Mouse (Mus musculus): ENCODE measurements around the gene Rasa4. TPM values are rescaled to one million over a fixed set of nuclear protein-coding genes. Genes with fewer than 3 reads are reported as not detected.

Rasa4 gene
- polyA plus RNA-seq, 1 experiment: 4.6 TPM

- H3K4me3 ChIP-seq (ENCODE audit: insufficient read depth, low read depth, low read length): peak within 1 kb of the TSS; percentile 85
- H3K4me1 ChIP-seq (ENCODE audit: control insufficient read depth, insufficient read depth, insufficient read length, low read length): peaks cover 6% of the 10 kb centered on the region; the same call in 1 of the 2 replicates
- no peak within 1 kb of the TSS; the same call in 1 of the 2 replicates for H3K27ac ChIP-seq (replicated peaks; ENCODE audit: low read depth, low read length)
Observed at GRCm38 (mm10) chr5:136115891-136116783, 32.4 kb downstream of the Rasa4 start, which contains the start of gene Polr2j. Polr2j (plus strand) TSS chr5:136116631.

GRCm38 (mm10) chr5:136116784-136117112 lies 33.0 kb downstream of the Rasa4 start:
- no peak overlapping the region; the same call in 1 of the 2 replicates for H3K27ac ChIP-seq (replicated peaks; ENCODE audit: low read depth, low read length)
- peaks cover 6% of the 10 kb centered on the region; the same call in 1 of the 2 replicates for H3K4me1 ChIP-seq (ENCODE audit: control insufficient read depth, insufficient read depth, insufficient read length, low read length)
- H3K4me3 ChIP-seq (ENCODE audit: insufficient read depth, low read depth, low read length): peak overlapping the region; percentile 85

- no peak overlapping the region for H3K4me3 ChIP-seq (ENCODE audit: insufficient read depth, low read depth, low read length)
- H3K4me1 ChIP-seq (ENCODE audit: control insufficient read depth, insufficient read depth, insufficient read length, low read length): peaks cover 5% of the 10 kb centered on the region; the same call in 1 of the 2 replicates
- H3K27ac ChIP-seq (replicated peaks; ENCODE audit: low read depth, low read length): no peak overlapping the region
Observed at GRCm38 (mm10) chr5:136122165-136122564, 38.4 kb downstream of the Rasa4 start.

GRCm38 (mm10) chr5:136135571-136136291 lies 52.0 kb downstream of the Rasa4 start, which contains the start of the genes Lrwd1 and Alkbh4:
Lrwd1 (minus strand) TSS chr5:136136074.
Alkbh4 (plus strand) TSS chr5:136136146.
- H3K4me1 ChIP-seq (ENCODE audit: control insufficient read depth, insufficient read depth, insufficient read length, low read length): peaks cover 5% of the 10 kb centered on the region; the same call in 1 of the 2 replicates
- peak within 1 kb of the TSS; percentile 87 for H3K4me3 ChIP-seq (ENCODE audit: insufficient read depth, low read depth, low read length)
- H3K27ac ChIP-seq (replicated peaks; ENCODE audit: low read depth, low read length): peak within 1 kb of the TSS; percentile 73

- H3K4me1 ChIP-seq (ENCODE audit: control insufficient read depth, insufficient read depth, insufficient read length, low read length): peaks cover 5% of the 10 kb centered on the region; the same call in 1 of the 2 replicates
- H3K4me3 ChIP-seq (ENCODE audit: insufficient read depth, low read depth, low read length): peak overlapping the region; percentile 87
- H3K27ac ChIP-seq (replicated peaks; ENCODE audit: low read depth, low read length): peak overlapping the region; percentile 73
Observed at GRCm38 (mm10) chr5:136136292-136136990, 52.7 kb downstream of the Rasa4 start.

- peaks cover 5% of the 10 kb centered on the region; the same call in 1 of the 2 replicates for H3K4me1 ChIP-seq (ENCODE audit: control insufficient read depth, insufficient read depth, insufficient read length, low read length)
- H3K27ac ChIP-seq (replicated peaks; ENCODE audit: low read depth, low read length): no peak overlapping the region
- no peak overlapping the region; the same call in 1 of the 2 replicates for H3K4me3 ChIP-seq (ENCODE audit: insufficient read depth, low read depth, low read length)
Observed at GRCm38 (mm10) chr5:136137658-136138274, 54.0 kb downstream of the Rasa4 start.

GRCm38 (mm10) chr5:136139393-136139792 lies 55.7 kb downstream of the Rasa4 start:
- Histone ChIP-seq H3K4me3 (ENCODE audit: insufficient read depth, low read depth, low read length) (no peak overlapping the region), H3K4me1 (ENCODE audit: control insufficient read depth, insufficient read depth, insufficient read length, low read length) (peaks cover 5% of the 10 kb centered on the region; the same call in 1 of the 2 replicates), H3K27ac (replicated peaks; ENCODE audit: low read depth, low read length) (no peak overlapping the region)

- H3K27ac ChIP-seq (replicated peaks; ENCODE audit: low read depth, low read length): no peak overlapping the region
- H3K4me1 ChIP-seq (ENCODE audit: control insufficient read depth, insufficient read depth, insufficient read length, low read length): peaks cover 2% of the 10 kb centered on the region; the same call in 1 of the 2 replicates
Observed at GRCm38 (mm10) chr5:136140057-136140482, 56.4 kb downstream of the Rasa4 start.

GRCm38 (mm10) chr5:136142746-136143145 lies 59.0 kb downstream of the Rasa4 start:
- Histone ChIP-seq H3K4me3 (ENCODE audit: insufficient read depth, low read depth, low read length) (no peak overlapping the region), H3K4me1 (ENCODE audit: control insufficient read depth, insufficient read depth, insufficient read length, low read length) (no peaks in the 10 kb centered on the region), H3K27ac (replicated peaks; ENCODE audit: low read depth, low read length) (no peak overlapping the region)

More at GRCm38 (mm10) chr5:136140057-136140482, 56.4 kb downstream of the Rasa4 start:
- H3K4me3 ChIP-seq (ENCODE audit: insufficient read depth, low read depth, low read length): no peak overlapping the region

GRCm38 (mm10) chr5:136143161-136143755 lies 59.5 kb downstream of the Rasa4 start:
- Histone ChIP-seq H3K4me3 (ENCODE audit: insufficient read depth, low read depth, low read length) (no peak overlapping the region), H3K4me1 (ENCODE audit: control insufficient read depth, insufficient read depth, insufficient read length, low read length) (no peaks in the 10 kb centered on the region), H3K27ac (replicated peaks; ENCODE audit: low read depth, low read length) (no peak overlapping the region)

- Histone ChIP-seq H3K4me1 (ENCODE audit: control insufficient read depth, insufficient read depth, insufficient read length, low read length) (no peaks in the 10 kb centered on the region), H3K27ac (replicated peaks; ENCODE audit: low read depth, low read length) (no peak overlapping the region), H3K4me3 (ENCODE audit: insufficient read depth, low read depth, low read length) (no peak overlapping the region)
Observed at GRCm38 (mm10) chr5:136144606-136145430, 61.1 kb downstream of the Rasa4 start.

GRCm38 (mm10) chr5:136146936-136147335 lies 63.2 kb downstream of the Rasa4 start:
- Histone ChIP-seq H3K27ac (replicated peaks; ENCODE audit: low read depth, low read length) (no peak overlapping the region), H3K4me1 (ENCODE audit: control insufficient read depth, insufficient read depth, insufficient read length, low read length) (no peaks in the 10 kb centered on the region), H3K4me3 (ENCODE audit: insufficient read depth, low read depth, low read length) (no peak overlapping the region)

- H3K4me3 ChIP-seq (ENCODE audit: insufficient read depth, low read depth, low read length): no peak overlapping the region
- no peaks in the 10 kb centered on the region for H3K4me1 ChIP-seq (ENCODE audit: control insufficient read depth, insufficient read depth, insufficient read length, low read length)
- H3K27ac ChIP-seq (replicated peaks; ENCODE audit: low read depth, low read length): no peak overlapping the region
Observed at GRCm38 (mm10) chr5:136147704-136148103, 64.0 kb downstream of the Rasa4 start.
